Mouse (Mus musculus) CH12.LX (cell line): ENCODE data around the gene Teddm1b. TPM values are rescaled to one million over a fixed set of nuclear protein-coding genes. Genes with fewer than 3 reads are reported as not detected.
A peak's percentile ranks its signal among the peaks of the same experiment; 100 is the strongest.

Source experiments
- DNase-seq: peaks from one replicate; pipeline ENCODE4 v3.0.0-alpha.2; 2013; ENCODE audit errors: extremely low read depth
- H3K27ac ChIP-seq: 2 replicates; pipeline ENCODE4 v1.5.1; 2012; ENCODE audit warnings: low read depth, mild to moderate bottlenecking, control low read depth, moderate library complexity; ENCODE audit not compliant: insufficient read depth
- H3K27me3 ChIP-seq: replicated peaks from 2 replicates; pipeline ENCODE3; 2012; ENCODE audit warnings: inconsistent platforms
- H3K36me3 ChIP-seq, 2 experiments: replicated peaks in 1 of 2; 2 replicates each; pipeline versions ENCODE3 to v1.6.1; 2012; ENCODE audit warnings: inconsistent platforms in 1 of 2, low read length in 1 of 2, mild to moderate bottlenecking in 1 of 2, mixed read lengths in 1 of 2, moderate library complexity in 1 of 2; ENCODE audit not compliant: control insufficient read depth in 1 of 2, insufficient read depth in 1 of 2
- H3K4me1 ChIP-seq, 2 experiments: 2 replicates each; pipeline ENCODE4 v1.6.1; 2012; ENCODE audit warnings: inconsistent platforms in 1 of 2, moderate library complexity in 1 of 2; ENCODE audit not compliant: insufficient read depth in 2 of 2, control insufficient read depth in 1 of 2
- H3K4me2 ChIP-seq: 2 replicates; pipeline ENCODE4 v1.6.1; 2012; ENCODE audit warnings: low read depth, mild to moderate bottlenecking, control low read depth; ENCODE audit not compliant: poor library complexity, insufficient read depth, severe bottlenecking
- H3K4me3 ChIP-seq, 3 experiments: fragments of 150-350 bp in 1 of 3; sonication (generic) in 1 of 3; replicated peaks in 1 of 3; 2 replicates each; pipeline versions ENCODE3 to v1.5.1; 2011 to 2012; ENCODE audit warnings: low read depth in 2 of 3, low read length in 2 of 3, mild to moderate bottlenecking in 2 of 3, moderate library complexity in 2 of 3, control low read depth in 1 of 3, improper control_type of control experiment in 1 of 3, inconsistent platforms in 1 of 3, mixed read lengths in 1 of 3; ENCODE audit not compliant: poor library complexity in 1 of 3
- H3K79me2 ChIP-seq: replicated peaks from 2 replicates; pipeline ENCODE4 v1.6.1; 2012; ENCODE audit warnings: mild to moderate bottlenecking, moderate library complexity; ENCODE audit not compliant: control insufficient read depth, poor library complexity, insufficient read depth, severe bottlenecking; ENCODE audit errors: extremely low read depth
- H3K9ac ChIP-seq: 2 replicates; pipeline ENCODE4 v1.6.1; 2012; ENCODE audit warnings: low read depth, mild to moderate bottlenecking, control low read depth, moderate library complexity; ENCODE audit not compliant: insufficient read depth
- H3K9me3 ChIP-seq: replicated peaks from 2 replicates; pipeline ENCODE3; 2012; ENCODE audit warnings: low read length, inconsistent platforms, mixed read lengths
- BHLHE40 ChIP-seq: IDR thresholded peaks from 2 replicates; pipeline ENCODE4 v1.6.1; 2011; ENCODE audit warnings: mild to moderate bottlenecking, low read depth, low read length, improper control_type of control experiment
- CHD1 ChIP-seq: IDR thresholded peaks from 2 replicates; pipeline ENCODE4 v1.6.1; 2012; ENCODE audit warnings: low read depth, low read length, improper control_type of control experiment, inconsistent platforms
- CHD2 ChIP-seq: IDR thresholded peaks from 2 replicates; pipeline ENCODE4 v1.6.1; 2011; ENCODE audit warnings: low read length, improper control_type of control experiment
- CTCF ChIP-seq, 2 experiments: IDR thresholded peaks in 1 of 2; conservative IDR thresholded peaks in 1 of 2; 2 replicates each; pipeline ENCODE4 v1.5.1; 2011 to 2012; ENCODE audit warnings: low read depth in 2 of 2, low read length in 2 of 2, improper control_type of control experiment in 1 of 2, inconsistent platforms in 1 of 2, mild to moderate bottlenecking in 1 of 2, moderate library complexity in 1 of 2
- E2F4 ChIP-seq: IDR thresholded peaks from 2 replicates; pipeline ENCODE4 v1.6.1; 2011; ENCODE audit warnings: low read depth, low read length, improper control_type of control experiment; ENCODE audit not compliant: insufficient replicate concordance
- ELF1 ChIP-seq: IDR thresholded peaks from 2 replicates; pipeline ENCODE4 v1.6.1; 2014; ENCODE audit warnings: low read depth, mild to moderate bottlenecking, inconsistent platforms, low read length, improper control_type of control experiment
- EP300 ChIP-seq: IDR thresholded peaks from 2 replicates; pipeline ENCODE4 v1.6.1; 2011; ENCODE audit warnings: low read length, improper control_type of control experiment
- ETS1 ChIP-seq: conservative IDR thresholded peaks from 2 replicates; pipeline ENCODE4 v1.6.1; 2012; ENCODE audit warnings: low read depth, mild to moderate bottlenecking, inconsistent platforms, low read length, improper control_type of control experiment, moderate library complexity
- GABPA ChIP-seq: IDR thresholded peaks from 2 replicates; pipeline ENCODE4 v1.6.1; 2012; ENCODE audit warnings: low read depth, low read length, improper control_type of control experiment, inconsistent platforms; ENCODE audit not compliant: insufficient replicate concordance
- HCFC1 ChIP-seq: IDR thresholded peaks from 2 replicates; pipeline ENCODE4 v1.6.1; 2012; ENCODE audit warnings: low read depth, mild to moderate bottlenecking, inconsistent platforms, low read length, improper control_type of control experiment
- IRF4 ChIP-seq: IDR thresholded peaks from 2 replicates; pipeline ENCODE4 v1.6.1; 2014; ENCODE audit warnings: low read depth, mild to moderate bottlenecking, inconsistent platforms, low read length, improper control_type of control experiment
- JUN ChIP-seq: IDR thresholded peaks from 2 replicates; pipeline ENCODE4 v1.6.1; 2011; ENCODE audit warnings: low read depth, mild to moderate bottlenecking, low read length, improper control_type of control experiment, moderate library complexity; ENCODE audit not compliant: insufficient read depth
- JUND ChIP-seq: conservative IDR thresholded peaks from 2 replicates; pipeline ENCODE4 v1.6.1; 2011; ENCODE audit warnings: low read depth, low read length, improper control_type of control experiment
- KAT2A ChIP-seq: IDR thresholded peaks from 2 replicates; pipeline ENCODE4 v1.6.1; 2012; ENCODE audit warnings: low read length, improper control_type of control experiment, inconsistent platforms; ENCODE audit not compliant: insufficient replicate concordance
- MAFK ChIP-seq: IDR thresholded peaks from 2 replicates; pipeline ENCODE4 v1.6.1; 2011; ENCODE audit warnings: low read length, improper control_type of control experiment; ENCODE audit not compliant: insufficient replicate concordance
- MAX ChIP-seq: IDR thresholded peaks from 2 replicates; pipeline ENCODE4 v1.6.1; 2011; ENCODE audit warnings: low read length, improper control_type of control experiment
- MAZ ChIP-seq: IDR thresholded peaks from 2 replicates; pipeline ENCODE4 v1.6.1; 2012; ENCODE audit warnings: low read depth, mild to moderate bottlenecking, inconsistent platforms, low read length, improper control_type of control experiment, moderate library complexity
- MEF2A ChIP-seq: IDR thresholded peaks from 2 replicates; pipeline ENCODE4 v1.6.1; 2014; ENCODE audit warnings: low read depth, mild to moderate bottlenecking, inconsistent platforms, low read length, improper control_type of control experiment, borderline replicate concordance
- MXI1 ChIP-seq: IDR thresholded peaks from 2 replicates; pipeline ENCODE4 v1.6.1; 2011; ENCODE audit warnings: mild to moderate bottlenecking, low read depth, low read length, improper control_type of control experiment
- MYC ChIP-seq: IDR thresholded peaks from 2 replicates; pipeline ENCODE4 v1.6.1; 2011; ENCODE audit warnings: low read depth, mild to moderate bottlenecking, improper control_type of control experiment, low read length
- NELFE ChIP-seq: IDR thresholded peaks from 2 replicates; pipeline ENCODE4 v1.6.1; 2011; ENCODE audit warnings: low read depth, low read length, improper control_type of control experiment
- NRF1 ChIP-seq: IDR thresholded peaks from 2 replicates; pipeline ENCODE4 v1.6.1; 2014; ENCODE audit warnings: low read depth, mild to moderate bottlenecking, inconsistent platforms, low read length, improper control_type of control experiment, moderate library complexity
- PAX5 ChIP-seq: IDR thresholded peaks from 2 replicates; pipeline ENCODE4 v1.6.1; 2012; ENCODE audit warnings: low read length, inconsistent platforms, mixed read lengths
- POLR2A ChIP-seq: IDR thresholded peaks from 2 replicates; pipeline ENCODE4 v1.6.1; 2011; ENCODE audit warnings: low read depth, mild to moderate bottlenecking, improper control_type of control experiment, low read length
- POLR2AphosphoS2 ChIP-seq: IDR thresholded peaks from 2 replicates; pipeline ENCODE4 v1.6.1; 2011; ENCODE audit warnings: low read depth, low read length, improper control_type of control experiment
- RAD21 ChIP-seq: IDR thresholded peaks from 2 replicates; pipeline ENCODE4 v1.6.1; 2011; ENCODE audit warnings: low read depth, mild to moderate bottlenecking, low read length, improper control_type of control experiment, moderate library complexity
- RCOR1 ChIP-seq: conservative IDR thresholded peaks from 2 replicates; pipeline ENCODE4 v1.6.1; 2012; ENCODE audit warnings: low read depth, mild to moderate bottlenecking, inconsistent platforms, low read length, improper control_type of control experiment
- SIN3A ChIP-seq: IDR thresholded peaks from 2 replicates; pipeline ENCODE4 v1.6.1; 2012; ENCODE audit warnings: low read length, improper control_type of control experiment, inconsistent platforms
- SMC3 ChIP-seq: IDR thresholded peaks from 2 replicates; pipeline ENCODE4 v1.6.1; 2011; ENCODE audit warnings: low read depth, low read length, improper control_type of control experiment
- TBP ChIP-seq: conservative IDR thresholded peaks from 2 replicates; pipeline ENCODE4 v1.6.1; 2011; ENCODE audit warnings: low read depth, low read length, improper control_type of control experiment
- TCF12 ChIP-seq: IDR thresholded peaks from 2 replicates; pipeline ENCODE4 v1.6.1; 2014; ENCODE audit warnings: low read depth, mild to moderate bottlenecking, inconsistent platforms, low read length, improper control_type of control experiment
- UBTF ChIP-seq: IDR thresholded peaks from 2 replicates; pipeline ENCODE4 v1.6.1; 2012; ENCODE audit warnings: low read depth, mild to moderate bottlenecking, inconsistent platforms, low read length, improper control_type of control experiment, moderate library complexity
- USF1 ChIP-seq: IDR thresholded peaks from 2 replicates; pipeline ENCODE4 v1.6.1; 2014; ENCODE audit warnings: low read depth, mild to moderate bottlenecking, inconsistent platforms, low read length, improper control_type of control experiment
- USF2 ChIP-seq: conservative IDR thresholded peaks from 2 replicates; pipeline ENCODE4 v1.6.1; 2011; ENCODE audit warnings: low read depth, low read length, improper control_type of control experiment
- ZC3H11A ChIP-seq: IDR thresholded peaks from 2 replicates; pipeline ENCODE4 v1.6.1; 2012; ENCODE audit warnings: low read depth, mild to moderate bottlenecking, inconsistent platforms, low read length, improper control_type of control experiment
- ZKSCAN1 ChIP-seq: IDR thresholded peaks from 2 replicates; pipeline ENCODE4 v1.6.1; 2012; ENCODE audit warnings: low read depth, inconsistent platforms, low read length, improper control_type of control experiment, borderline replicate concordance
- ZMIZ1 ChIP-seq: IDR thresholded peaks from 2 replicates; pipeline ENCODE4 v1.6.1; 2012; ENCODE audit warnings: low read depth, mild to moderate bottlenecking, inconsistent platforms, low read length, improper control_type of control experiment
- ZNF384 ChIP-seq: IDR thresholded peaks from 2 replicates; pipeline ENCODE4 v1.6.1; 2012; ENCODE audit warnings: low read depth, low read length, improper control_type of control experiment, inconsistent platforms
- dilution Hi-C: fragments of 300-500 bp; cut with MboI; formaldehyde crosslinking; loops from 2 replicates; pipeline ENCODE4 v1.14.3; 2020; ENCODE audit warnings: low sequenced_read_pairs; ENCODE audit not compliant: extremely low pct_unique_long_range_greater_than_20kb, extremely low pct_ligation_motif_present
- in situ Hi-C: fragments of 300-500 bp; cut with MboI; formaldehyde crosslinking; loops from 3 replicates; pipeline ENCODE4 v1.14.3; 2019; ENCODE audit warnings: low sequenced_read_pairs, low pct_ligation_motif_present, low pct_unique_long_range_greater_than_20kb, mixed read lengths
- polyA plus RNA-seq: library from polyadenylated mRNA; unstranded; fragments of >175 nt; gene quantifications from 2 replicates; pipeline ENCODE4 v1.2.1, GENCODE M21; 2012; ENCODE audit warnings: low read depth; ENCODE audit not compliant: insufficient read length
- total RNA-seq, 2 experiments: library from RNA; depleted of rRNA; stranded (reverse); fragments of 300-350 nt in 1 of 2; fragments of >200 nt in 1 of 2; gene quantifications; 2 replicates each; pipeline ENCODE4 v1.2.3; 2012 to 2014

The Teddm1b gene
- total and polyA plus RNA-seq, 3 experiments, result 0.10 TPM; not detected in 2

DNA sequence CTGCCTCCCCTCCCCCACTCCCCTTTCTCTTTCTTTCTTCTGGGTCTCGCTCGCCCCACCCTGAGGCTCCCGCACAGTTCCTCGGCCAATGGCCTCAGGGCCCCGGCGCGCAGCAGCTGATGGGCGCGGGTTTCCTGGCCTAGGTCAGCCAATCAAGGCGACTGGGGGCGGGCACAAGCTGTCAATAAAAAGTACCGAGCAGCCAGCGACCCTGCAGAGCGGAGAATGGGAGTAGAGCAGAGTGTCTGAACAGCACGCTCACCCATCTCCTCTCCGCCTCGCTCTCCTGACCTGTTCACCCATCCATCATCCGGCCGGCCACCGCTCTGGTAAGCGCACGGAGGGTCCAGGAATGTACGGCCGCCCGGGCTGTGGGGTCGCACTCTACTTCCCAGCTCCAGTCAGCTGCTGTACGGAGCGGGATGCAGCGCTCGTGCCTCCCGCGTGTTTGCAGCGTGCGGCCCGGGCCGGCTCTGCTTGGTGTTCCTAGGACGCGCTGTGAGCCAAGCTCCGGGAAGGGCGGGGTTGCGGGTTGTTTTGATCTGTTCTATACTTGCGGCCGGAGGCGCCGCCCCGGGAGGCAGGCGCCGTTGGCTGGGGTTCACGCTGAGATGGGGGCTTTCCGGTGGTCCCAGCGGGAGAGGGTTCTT is 25.7 kb downstream of the Teddm1b start, which contains the start of the genes Glul and Teddm2:
TSS of gene Glul (plus strand) at position 214 of the 650 bp plus-strand sequence.
TSS of gene Teddm2 (minus strand) at position 498 of the 650 bp plus-strand sequence.
- peak within 1 kb of the TSS; percentile 69 to 97 (median 91) for H3K4me3 ChIP-seq
- H3K27ac ChIP-seq, result peak within 1 kb of the TSS; percentile 34; the same call in 1 of the 2 replicates
- peak within 1 kb of the TSS; percentile 61 for H3K9ac ChIP-seq
- in situ Hi-C loops, result loop anchor here (10.0 kb wide), 1 partner anchor 135 kb away; no protein-coding TSS in a partner anchor
- TF ChIP-seq ELF1 (peak; percentile 67; the same call in 1 of the 2 replicates), POLR2AphosphoS2 (peak; percentile 94), RCOR1 (no peak), E2F4 (no peak), USF1 (0 out of 2 replicates have a peak, but pooled peaks have one; percentile 4), ZKSCAN1 (no peak), EP300 (no peak), UBTF (no peak; the same call in 1 of the 2 replicates), MXI1 (peak; percentile 91), IRF4 (peak; percentile 10; the same call in 1 of the 2 replicates), RAD21 (no peak), MAX (no peak; the same call in 1 of the 2 replicates), TCF12 (peak; percentile 92), MEF2A (peak; percentile 40; the same call in 1 of the 2 replicates), MAFK (no peak), ZNF384 (no peak), JUN (no peak), TBP (peak; percentile 97), HCFC1 (no peak; the same call in 1 of the 2 replicates), CHD1 (no peak), KAT2A (no peak), POLR2A (peak; percentile 100), ZMIZ1 (peak; percentile 98), USF2 (no peak), NELFE (peak; percentile 98), CTCF (conservative IDR thresholded peaks at IDR 0.05 in 1 of 2, IDR thresholded peaks at IDR 0.05 in 1 of 2; ENCODE audit: low read depth in 2 of 2, low read length in 2 of 2) (no peak), SMC3 (no peak), ETS1 (no peak; the same call in 1 of the 2 replicates), PAX5 (no peak), MAZ (0 out of 2 replicates have a peak, but pooled peaks have one; percentile 60), NRF1 (peak; percentile 55), MYC (peak; percentile 65; the same call in 1 of the 2 replicates), CHD2 (peak; percentile 92), GABPA (no peak), ZC3H11A (no peak), BHLHE40 (peak; percentile 87), SIN3A (peak; percentile 67; the same call in 1 of the 2 replicates), JUND (no peak)
- H3K4me1 ChIP-seq, result peaks cover 3 to 40% of the 10 kb centered on the region in 2 experiments; a peak in 3 of 4 replicates
- dilution Hi-C loops, result no loop called here
- peaks cover 11 to 23% of the 10 kb centered on the region in 2 experiments for H3K36me3 ChIP-seq
- no peaks in the 10 kb centered on the region for H3K79me2 ChIP-seq
- peak; percentile 95 for DNase-seq
- H3K9me3 ChIP-seq, result no peaks in the 10 kb centered on the region
- H3K27me3 ChIP-seq, result no peaks in the 10 kb centered on the region
- H3K4me2 ChIP-seq, result peak within 1 kb of the TSS; percentile 75
